Mouse (Mus musculus) cerebellum, adult 2 months (tissue): ENCODE results near the gene Sdk2. TPM values are rescaled to one million over a fixed set of nuclear protein-coding genes. Genes with fewer than 3 reads are reported as not detected.

Experiments
- DNase-seq, 2 experiments: peaks; one replicate each; pipeline ENCODE4 v3.0.0; 2021
- H3K27ac ChIP-seq: fragments of 200-500 bp; 2 replicates; pipeline ENCODE4 v1.5.1; 2012; ENCODE audit warnings: low read length, control low read depth, inconsistent platforms; ENCODE audit not compliant: insufficient read depth
- H3K27me3 ChIP-seq: fragments of 200-500 bp; 2 replicates; pipeline ENCODE4 v1.6.1; 2012; ENCODE audit warnings: inconsistent platforms, mild to moderate bottlenecking, low read length, moderate library complexity; ENCODE audit not compliant: control insufficient read depth, insufficient read depth
- H3K4me1 ChIP-seq: fragments of 200-500 bp; 2 replicates; pipeline ENCODE4 v1.6.1; 2011; ENCODE audit warnings: low read length; ENCODE audit not compliant: control insufficient read depth, insufficient read depth
- H3K4me3 ChIP-seq: fragments of 200-500 bp; replicated peaks from 2 replicates; pipeline ENCODE3; 2011; ENCODE audit warnings: mild to moderate bottlenecking, low read depth, low read length, control low read depth; ENCODE audit not compliant: insufficient read depth
- CTCF ChIP-seq: fragments of 200-500 bp; IDR thresholded peaks from 2 replicates; pipeline ENCODE4 v1.5.1; 2011; ENCODE audit warnings: low read depth, mild to moderate bottlenecking, control low read depth, low read length, moderate library complexity, borderline replicate concordance; ENCODE audit not compliant: insufficient read depth
- POLR2A ChIP-seq: fragments of 200-500 bp; IDR thresholded peaks from 2 replicates; pipeline ENCODE4 v1.6.1; 2011; ENCODE audit warnings: low read length, control low read depth, borderline replicate concordance; ENCODE audit not compliant: insufficient read depth
- WGBS: fragments of 180-500 bp; shearing (Covaris S2); methylation state at CpG from one replicate; pipeline ENCODE4 v1.1.7; 2018; 5-methylcytosine and 5-hydroxymethylcytosine counted together
- polyA plus RNA-seq: library from polyadenylated mRNA; depleted of rRNA; stranded (reverse); fragments of >200 nt; gene quantifications from 2 replicates; pipeline ENCODE4 v1.2.3, GENCODE M21; 2012

The Sdk2 gene
- polyA plus RNA-seq, 1 experiment, result 3.1 TPM

GRCm38 (mm10) chr11:113774773-113775172 is 292.1 kb downstream of the Sdk2 start:
- 91% methylated on average over 3 of the region's 3 CpGs for WGBS
- no peaks in the 10 kb centered on the region for H3K4me1 ChIP-seq
- TF ChIP-seq POLR2A, result no peak
- TF ChIP-seq CTCF, result no peak
- no peaks in the 10 kb centered on the region for H3K27me3 ChIP-seq
- no peak for DNase-seq
- H3K4me3 ChIP-seq, result no peak overlapping the region
- no peak overlapping the region for H3K27ac ChIP-seq

GRCm38 (mm10) chr11:113773191-113773590 is 293.7 kb downstream of the Sdk2 start:
- TF ChIP-seq POLR2A, result no peak
- no peak for TF ChIP-seq CTCF
- Histone ChIP-seq H3K4me3 (no peak overlapping the region), H3K27ac (no peak overlapping the region), H3K4me1 (no peaks in the 10 kb centered on the region), H3K27me3 (no peaks in the 10 kb centered on the region)
- no peak for DNase-seq
- WGBS, result 93% methylated on average over 5 of the region's 5 CpGs

GRCm38 (mm10) chr11:113771187-113771586 is 295.7 kb downstream of the Sdk2 start:
- DNase-seq, result no peak
- Histone ChIP-seq H3K27me3 (no peaks in the 10 kb centered on the region), H3K4me3 (no peak overlapping the region), H3K27ac (no peak overlapping the region), H3K4me1 (no peaks in the 10 kb centered on the region)
- WGBS, result 81% methylated on average over 13 of the region's 13 CpGs
- TF ChIP-seq POLR2A (no peak), CTCF (no peak)

- Histone ChIP-seq H3K27ac (no peak overlapping the region), H3K4me3 (no peak overlapping the region), H3K4me1 (no peaks in the 10 kb centered on the region), H3K27me3 (no peaks in the 10 kb centered on the region)
- TF ChIP-seq CTCF, result no peak
- no peak for TF ChIP-seq POLR2A
- no peak for DNase-seq
- 83% methylated on average over 3 of the region's 3 CpGs for WGBS
These were observed 298.5 kb downstream of the Sdk2 start for GRCm38 (mm10) chr11:113768356-113768755.

- Histone ChIP-seq H3K27me3 (no peaks in the 10 kb centered on the region), H3K4me3 (no peak overlapping the region), H3K27ac (no peak overlapping the region), H3K4me1 (no peaks in the 10 kb centered on the region)
- TF ChIP-seq POLR2A (no peak), CTCF (no peak)
- no peak for DNase-seq
- WGBS, result 66% methylated on average over 8 of the region's 8 CpGs
These were observed 299.6 kb downstream of the Sdk2 start for GRCm38 (mm10) chr11:113767285-113767684.

GRCm38 (mm10) chr11:113766284-113766985 is 300.4 kb downstream of the Sdk2 start:
- DNase-seq, result no peak
- TF ChIP-seq POLR2A, result no peak
- TF ChIP-seq CTCF, result no peak
- Histone ChIP-seq H3K4me1 (no peaks in the 10 kb centered on the region), H3K27ac (no peak overlapping the region), H3K4me3 (no peak overlapping the region), H3K27me3 (no peaks in the 10 kb centered on the region)
- 79% methylated on average over 10 of the region's 10 CpGs for WGBS

- Histone ChIP-seq H3K4me1 (no peaks in the 10 kb centered on the region), H3K4me3 (no peak overlapping the region), H3K27ac (no peak overlapping the region), H3K27me3 (no peaks in the 10 kb centered on the region)
- DNase-seq, result no peak
- WGBS, result 95% methylated on average over 6 of the region's 6 CpGs
- TF ChIP-seq POLR2A (no peak), CTCF (no peak)
These were observed 302.6 kb downstream of the Sdk2 start for GRCm38 (mm10) chr11:113764132-113764849.

GRCm38 (mm10) chr11:113763449-113763848 is 303.4 kb downstream of the Sdk2 start:
- H3K4me1 ChIP-seq, result no peaks in the 10 kb centered on the region
- 62% methylated on average over 5 of the region's 5 CpGs for WGBS

More at GRCm38 (mm10) chr11:113763449-113763848, 303.4 kb downstream of the Sdk2 start:
- no peak overlapping the region for H3K4me3 ChIP-seq
- no peak for DNase-seq
- TF ChIP-seq CTCF (no peak), POLR2A (no peak)
- H3K27me3 ChIP-seq, result no peaks in the 10 kb centered on the region
- no peak overlapping the region for H3K27ac ChIP-seq
